Mouse (Mus musculus) E14TG2a.4 (cell line): ENCODE results near the gene Timp2.

Experiments used
- H3K27me3 ChIP-seq: 2 replicates; pipeline ENCODE4 v1.6.1; 2014; ENCODE audit warnings: low read length, control low read depth; ENCODE audit not compliant: insufficient read depth
- H3K36me3 ChIP-seq: 2 replicates; pipeline ENCODE4 v1.6.1; 2014; ENCODE audit warnings: low read length, control low read depth; ENCODE audit not compliant: insufficient read depth
- H3K4me1 ChIP-seq: replicated peaks from 2 replicates; pipeline ENCODE4 v1.6.1; 2014; ENCODE audit warnings: low read depth, low read length, control low read depth
- H3K4me3 ChIP-seq: replicated peaks from 2 replicates; pipeline ENCODE4 v1.5.1; 2014; ENCODE audit warnings: mild to moderate bottlenecking, low read length
- H3K9me3 ChIP-seq: 2 replicates; pipeline ENCODE4 v1.6.1; 2014; ENCODE audit warnings: low read length, control low read depth
- CTCF ChIP-seq: conservative IDR thresholded peaks from 2 replicates; pipeline ENCODE4 v1.5.1; 2014; ENCODE audit warnings: low read length
- NANOG ChIP-seq: IDR thresholded peaks from 2 replicates; pipeline ENCODE4 v1.6.1; 2014; ENCODE audit warnings: borderline replicate concordance, low read length, mixed read lengths
- POU5F1 ChIP-seq: IDR thresholded peaks from 2 replicates; pipeline ENCODE4 v1.6.1; 2014; ENCODE audit warnings: low read length, borderline replicate concordance

Timp2 gene

DNA sequence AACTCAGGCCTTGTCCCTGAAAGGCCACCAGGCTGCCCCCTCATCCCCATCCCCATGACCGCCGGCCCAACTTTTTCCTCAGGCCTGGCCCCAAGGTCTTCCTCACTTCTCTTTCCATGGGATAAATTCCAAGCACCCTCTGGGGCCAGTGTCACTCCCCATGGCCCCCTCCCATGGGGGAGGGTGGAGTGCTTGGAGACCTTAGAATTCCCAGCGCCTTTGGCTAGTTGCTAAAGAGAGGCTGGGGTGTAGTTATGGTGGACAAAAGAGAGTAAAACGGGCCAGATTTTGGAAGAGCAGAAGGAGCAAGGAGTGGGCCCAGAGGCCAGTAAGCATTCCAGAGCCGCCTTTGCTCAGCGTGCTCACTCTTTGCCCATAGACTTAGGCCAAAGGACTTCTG lies at the start of gene Timp2:
Gene Timp2 (minus strand): TSS at position 101 of the 400 bp plus-strand sequence.
- peaks cover 70% of the 10 kb centered on the region for H3K27me3 ChIP-seq
- peak within 1 kb of the TSS; percentile 80 for H3K4me3 ChIP-seq
- H3K36me3 ChIP-seq = no peaks in the 10 kb centered on the region
- peaks cover 23% of the 10 kb centered on the region for H3K4me1 ChIP-seq
- H3K9me3 ChIP-seq = no peaks in the 10 kb centered on the region
- TF ChIP-seq POU5F1 = no peak
- no peak for TF ChIP-seq CTCF
- TF ChIP-seq NANOG = no peak

DNA sequence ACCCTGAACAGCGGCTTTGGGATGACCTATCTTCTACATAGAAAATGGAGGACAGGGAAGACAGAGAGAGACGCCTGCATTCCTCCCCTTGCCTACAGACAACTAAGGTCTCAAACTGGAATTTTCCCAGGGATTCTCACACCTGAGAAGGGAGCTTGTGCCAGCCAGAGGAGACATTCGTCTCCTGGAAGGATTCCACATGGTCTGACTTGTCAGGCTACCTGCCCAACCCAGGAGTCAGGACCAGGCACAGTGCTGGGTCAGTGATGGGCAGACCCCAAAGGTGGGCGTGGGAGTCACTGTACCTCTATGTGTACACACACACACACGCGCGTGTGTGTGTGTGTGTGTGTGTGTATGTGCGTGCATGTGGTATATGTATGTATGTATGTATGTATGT lies 49.8 kb upstream of the Timp2 start:
- Histone ChIP-seq H3K4me1 (peaks cover 66% of the 10 kb centered on the region), H3K9me3 (no peaks in the 10 kb centered on the region), H3K27me3 (no peaks in the 10 kb centered on the region), H3K4me3 (no peak overlapping the region), H3K36me3 (peaks cover 47% of the 10 kb centered on the region)
- TF ChIP-seq NANOG = no peak
- TF ChIP-seq CTCF = no peak
- no peak for TF ChIP-seq POU5F1

DNA sequence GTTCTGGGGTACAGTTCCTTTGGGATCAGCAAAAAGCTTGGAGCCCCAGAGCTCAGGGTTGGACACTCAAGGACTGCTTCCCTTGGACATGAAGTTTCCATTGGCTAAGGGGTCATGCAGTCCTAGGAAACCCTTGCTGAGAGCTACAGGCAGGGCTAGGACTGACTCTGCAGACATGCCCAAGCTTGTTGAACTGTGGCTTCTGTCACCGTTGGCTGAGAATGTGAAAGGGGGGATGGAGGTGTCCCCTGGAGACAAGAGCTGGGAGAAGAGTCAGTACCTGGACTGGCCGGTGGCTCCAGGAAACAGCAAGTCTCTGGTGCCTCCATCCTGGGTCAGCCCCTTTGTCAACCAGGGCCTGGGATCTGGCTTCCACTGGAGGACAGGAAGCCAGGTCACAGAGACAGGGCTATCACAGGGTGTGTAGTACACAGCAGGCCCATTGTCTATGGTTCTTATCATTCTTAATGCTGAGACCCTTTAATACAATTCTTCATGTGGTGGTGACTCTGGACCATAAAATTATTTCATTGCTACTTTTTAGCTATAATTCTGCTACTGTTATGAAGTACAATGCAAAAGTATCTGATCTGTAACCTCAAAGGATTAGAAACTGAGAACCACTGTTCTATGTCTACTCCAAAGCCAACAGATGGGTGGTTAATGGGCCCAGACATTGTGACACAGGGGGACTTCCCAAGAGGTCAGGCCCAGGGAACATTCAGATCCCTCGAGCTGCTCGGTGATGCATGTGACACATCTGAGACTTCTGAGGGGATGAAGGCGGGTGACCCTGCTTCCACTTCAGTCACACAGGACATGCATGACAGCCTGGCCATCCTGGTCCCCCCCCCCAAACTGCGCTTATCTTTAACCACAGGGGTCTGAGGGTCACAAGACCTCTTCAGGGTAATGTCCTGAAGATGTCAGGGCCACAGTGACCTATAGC lies 48.7 kb upstream of the Timp2 start:
- H3K4me3 ChIP-seq = no peak overlapping the region
- no peaks in the 10 kb centered on the region for H3K9me3 ChIP-seq
- H3K36me3 ChIP-seq = peaks cover 36% of the 10 kb centered on the region
- 0 out of 2 replicates have a peak, but pooled peaks cover 4% of the 10 kb centered on the region for H3K27me3 ChIP-seq
- H3K4me1 ChIP-seq = peaks cover 61% of the 10 kb centered on the region
- TF ChIP-seq POU5F1 = no peak
- no peak for TF ChIP-seq CTCF
- TF ChIP-seq NANOG = no peak

DNA sequence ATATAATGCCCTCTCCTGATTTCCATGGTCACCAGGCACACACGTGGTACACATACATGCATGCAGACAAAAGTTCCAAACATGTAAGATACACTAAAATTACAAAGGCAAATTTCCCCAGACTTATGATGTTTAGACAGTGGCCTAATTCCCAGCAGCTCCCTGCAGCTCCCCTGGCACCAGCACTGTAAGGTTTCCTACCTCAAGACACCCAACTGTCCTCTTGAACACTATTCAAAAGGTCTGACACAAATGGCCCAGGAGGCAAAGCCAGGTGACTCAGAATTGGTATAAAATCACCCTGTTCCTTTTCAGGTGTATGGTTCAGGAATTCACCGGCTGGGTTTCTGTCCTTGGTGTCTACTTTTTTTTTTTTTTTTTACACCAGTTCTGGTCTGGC lies 47.6 kb upstream of the Timp2 start:
- Histone ChIP-seq H3K27me3 (0 out of 2 replicates have a peak, but pooled peaks cover 13% of the 10 kb centered on the region), H3K36me3 (peaks cover 26% of the 10 kb centered on the region), H3K4me3 (no peak overlapping the region), H3K9me3 (no peaks in the 10 kb centered on the region), H3K4me1 (peaks cover 52% of the 10 kb centered on the region)
- TF ChIP-seq CTCF = no peak

DNA sequence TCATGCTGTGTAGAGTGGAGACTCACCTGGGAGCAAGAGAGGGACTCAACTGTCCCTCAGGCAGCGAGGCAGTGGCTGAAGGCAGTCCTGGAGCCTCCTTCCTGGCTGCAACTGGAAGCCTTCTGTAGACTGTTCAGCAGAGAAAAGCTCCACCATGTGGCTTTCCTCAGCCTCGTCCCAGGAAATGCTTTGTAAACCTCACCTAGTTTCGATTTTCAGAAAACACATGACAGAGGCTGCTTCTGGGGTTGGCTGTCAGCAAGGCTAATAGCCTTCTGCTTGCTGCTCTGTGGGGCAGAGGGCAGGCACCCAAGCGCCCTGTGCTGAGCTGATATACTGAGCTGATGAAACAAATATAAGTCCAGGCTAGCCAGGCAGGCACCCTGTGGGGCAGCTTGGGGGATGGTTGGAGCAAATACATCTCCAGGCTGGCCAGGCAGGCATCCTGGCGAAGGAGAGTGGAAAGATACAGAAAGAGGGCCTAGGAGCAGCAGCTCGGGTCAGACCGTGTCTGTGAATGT lies 46.3 kb upstream of the Timp2 start, which contains the start of gene Lgals3bp:
Gene Lgals3bp (minus strand): TSS at position 333 of the 521 bp plus-strand sequence.
- H3K4me3 ChIP-seq = no peak within 1 kb of the TSS
- H3K9me3 ChIP-seq = no peaks in the 10 kb centered on the region
- TF ChIP-seq NANOG (no peak), CTCF (no peak), POU5F1 (no peak)
- 0 out of 2 replicates have a peak, but pooled peaks cover 13% of the 10 kb centered on the region for H3K27me3 ChIP-seq
- peaks cover 13% of the 10 kb centered on the region for H3K36me3 ChIP-seq
- H3K4me1 ChIP-seq = peaks cover 39% of the 10 kb centered on the region

DNA sequence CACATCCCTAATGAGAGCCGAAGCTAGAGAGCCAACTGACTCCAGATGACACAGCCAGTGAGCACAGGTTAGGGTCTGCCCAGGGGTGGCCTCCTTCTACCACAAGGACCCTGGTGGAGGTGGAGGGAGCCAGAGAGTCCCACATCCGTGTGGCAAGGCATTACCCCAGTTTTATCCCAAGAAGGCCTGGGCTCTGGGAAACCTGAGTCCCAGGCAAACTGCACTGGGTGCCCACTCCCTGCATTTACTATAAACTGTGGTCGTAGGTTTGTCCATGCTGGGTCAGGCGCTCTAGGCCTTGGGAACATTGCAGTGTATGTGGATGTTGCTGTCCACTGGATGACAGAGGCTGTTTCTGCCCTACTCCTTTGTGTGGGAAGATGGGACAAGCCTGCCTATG lies 45.7 kb upstream of the Timp2 start:
- 0 out of 2 replicates have a peak, but pooled peaks cover 13% of the 10 kb centered on the region for H3K27me3 ChIP-seq
- H3K36me3 ChIP-seq = peaks cover 7% of the 10 kb centered on the region
- H3K4me3 ChIP-seq = no peak overlapping the region
- 0 out of 2 replicates have a peak, but pooled peaks cover under 1% of the 10 kb centered on the region for H3K9me3 ChIP-seq
- peaks cover 35% of the 10 kb centered on the region for H3K4me1 ChIP-seq
- TF ChIP-seq POU5F1 (no peak), CTCF (no peak), NANOG (no peak)

DNA sequence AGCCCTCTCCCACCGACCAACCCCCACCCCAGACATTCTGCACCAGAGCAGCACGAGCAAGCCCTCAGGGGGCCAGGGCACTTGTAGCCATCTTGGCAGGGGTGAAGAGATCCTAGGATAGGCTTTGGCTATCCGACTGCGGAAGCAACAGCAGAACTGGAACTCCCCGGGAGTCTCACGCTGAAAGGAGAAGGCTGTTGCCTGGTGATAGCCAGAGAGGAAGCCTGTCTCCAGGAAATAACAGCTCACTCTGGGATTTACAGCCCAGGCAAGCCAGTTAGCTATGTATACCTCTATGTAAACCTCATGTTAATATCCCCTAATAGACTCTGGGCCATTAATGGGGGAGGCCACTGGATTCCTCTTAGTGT lies 45.0 kb upstream of the Timp2 start:
- H3K36me3 ChIP-seq = 0 out of 2 replicates have a peak, but pooled peaks cover under 1% of the 10 kb centered on the region
- H3K27me3 ChIP-seq = 0 out of 2 replicates have a peak, but pooled peaks cover 13% of the 10 kb centered on the region
- H3K9me3 ChIP-seq = peaks cover 7% of the 10 kb centered on the region
- H3K4me1 ChIP-seq = peaks cover 35% of the 10 kb centered on the region
- TF ChIP-seq CTCF (no peak), NANOG (no peak), POU5F1 (no peak)
- no peak overlapping the region for H3K4me3 ChIP-seq

DNA sequence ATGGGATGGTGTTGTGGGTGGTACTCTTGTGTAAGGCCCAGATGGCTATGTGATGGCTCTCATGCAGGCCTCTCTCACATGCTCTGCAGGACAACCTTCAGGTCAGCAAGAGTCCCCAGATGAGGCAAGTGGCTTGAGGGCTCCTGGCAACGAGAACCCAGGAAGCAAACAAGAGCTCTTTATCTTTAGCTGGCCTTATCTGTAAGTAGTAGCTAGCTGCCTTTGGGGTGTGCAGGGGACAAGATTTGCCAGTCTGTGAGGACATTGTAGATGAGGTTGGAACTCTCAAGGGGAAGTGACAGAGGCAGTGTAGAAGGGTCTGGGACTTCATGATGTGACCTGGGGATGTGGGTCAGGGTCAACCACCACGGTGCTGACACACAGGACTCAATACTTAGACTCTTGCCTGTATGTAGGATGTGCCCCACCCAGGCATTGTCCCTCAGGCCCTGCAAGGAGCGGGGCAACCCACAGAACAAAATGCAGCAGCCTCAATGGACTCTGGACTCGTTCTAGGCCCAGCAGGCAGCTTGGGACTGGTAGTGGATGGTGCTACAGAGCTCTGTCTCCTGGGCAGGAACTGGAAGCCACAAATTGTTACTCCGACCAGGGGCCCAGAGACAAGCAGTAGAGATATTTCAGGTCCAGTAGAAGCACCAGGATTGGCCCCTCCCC lies 44.5 kb upstream of the Timp2 start:
- peaks cover 35% of the 10 kb centered on the region for H3K4me1 ChIP-seq
- no peak for TF ChIP-seq NANOG
- no peak for TF ChIP-seq CTCF
- no peak for TF ChIP-seq POU5F1
- peaks cover 9% of the 10 kb centered on the region for H3K9me3 ChIP-seq
- no peaks in the 10 kb centered on the region for H3K36me3 ChIP-seq
- no peak overlapping the region for H3K4me3 ChIP-seq
- H3K27me3 ChIP-seq = 0 out of 2 replicates have a peak, but pooled peaks cover 13% of the 10 kb centered on the region
